Mouse (Mus musculus) lung, adult 2 months (tissue): Measurements from ENCODE around the gene Gm42674.

Experiments used
- CTCF ChIP-seq: fragments of 200-500 bp; IDR thresholded peaks from 2 replicates; pipeline ENCODE4 v1.5.1; 2011; ENCODE audit warnings: mild to moderate bottlenecking, low read length, control low read depth; ENCODE audit not compliant: insufficient read depth
- POLR2A ChIP-seq: fragments of 200-500 bp; IDR thresholded peaks from 2 replicates; pipeline ENCODE4 v1.6.1; 2011; ENCODE audit warnings: low read depth, mild to moderate bottlenecking, control low read depth, low read length, borderline replicate concordance; ENCODE audit errors: extremely low read depth

DNA sequence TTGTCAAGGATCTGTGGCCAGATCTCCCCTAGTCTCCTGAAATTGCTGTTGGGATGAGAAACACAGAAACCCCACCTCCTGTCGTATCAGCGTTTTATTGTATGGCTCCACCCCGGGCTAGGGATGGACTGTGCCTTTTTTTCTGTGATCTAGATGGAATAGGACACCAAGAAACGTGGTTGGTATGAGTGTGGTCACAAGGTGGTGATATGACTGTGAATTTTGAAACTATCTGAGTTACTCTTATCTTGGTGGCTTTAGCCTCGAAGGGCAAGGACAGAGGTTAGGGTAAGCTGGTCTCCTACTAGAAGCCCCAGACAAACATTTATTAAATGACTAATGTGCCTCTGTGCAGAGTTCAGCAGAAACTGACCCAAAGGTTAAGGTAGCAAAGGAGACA lies 6.1 kb upstream of the Gm42674 start:
- TF ChIP-seq POLR2A (no peak), CTCF (no peak)
